8 mouse cellular contexts compared by ENCODE assay signal in the genomic region with DNA sequence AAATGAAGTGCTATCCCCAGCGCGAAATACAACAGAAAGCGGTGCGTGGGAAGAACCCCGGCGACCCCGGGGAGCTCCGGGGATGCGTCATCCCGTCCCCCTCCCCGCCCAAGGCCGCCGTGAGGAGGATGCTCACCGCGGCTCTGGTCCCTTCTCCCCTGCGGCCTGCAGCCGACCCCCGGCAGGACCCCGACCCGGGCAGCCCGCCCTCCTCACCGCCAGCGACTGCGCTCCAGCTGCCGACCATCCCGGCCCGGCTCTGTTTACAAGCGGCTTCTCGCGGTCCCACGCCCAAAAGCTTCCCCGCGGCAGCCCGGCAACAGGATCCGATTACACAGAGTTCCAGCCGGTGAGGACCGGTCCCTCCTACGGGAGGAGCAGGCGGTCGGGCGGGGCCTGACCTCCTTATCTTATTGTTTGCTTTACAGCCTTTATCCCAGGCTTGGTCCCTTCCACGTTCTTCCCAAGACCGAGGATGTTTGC. TPM values are rescaled to one million over a fixed set of nuclear protein-coding genes. Genes with fewer than 3 reads are reported as not detected.
DNase-seq lines count a peak whose midpoint lies in the region; ATAC-seq lines count a peak whose summit lies in the region.

A gene (minus strand): TSS at position 346 of the 483 bp plus-strand sequence.

- no peak within 1 kb of the TSS for H3K27ac ChIP-seq in embryonic facial prominence, embryonic 11.5 days (replicated peaks; ENCODE audit: low read depth, low read length)
- peak within 1 kb of the TSS; percentile 70 for H3K27ac ChIP-seq in midbrain, embryonic 11.5 days (ENCODE audit: low read depth, low read length)

- H3K9ac ChIP-seq in embryonic facial prominence, embryonic 11.5 days (replicated peaks; ENCODE audit: low read length): peak within 1 kb of the TSS; percentile 86
- H3K9ac ChIP-seq in midbrain, embryonic 11.5 days (ENCODE audit: low read length): peak within 1 kb of the TSS; percentile 78

- H3K4me1 ChIP-seq in embryonic facial prominence, embryonic 11.5 days (ENCODE audit: control insufficient read depth, insufficient read depth, low read length): no peaks in the 10 kb centered on the region
- H3K4me1 ChIP-seq in midbrain, embryonic 11.5 days (ENCODE audit: control insufficient read depth, insufficient read depth, low read length): no peaks in the 10 kb centered on the region

- intact Hi-C loops in left cerebral cortex, postnatal 4 days (cut with DNase I): no loop called here

- H3K4me2 ChIP-seq in embryonic facial prominence, embryonic 11.5 days (ENCODE audit: low read depth, low read length): peak within 1 kb of the TSS; percentile 57
- peak within 1 kb of the TSS; percentile 41 for H3K4me2 ChIP-seq in midbrain, embryonic 11.5 days

- no peaks in the 10 kb centered on the region for H3K27me3 ChIP-seq in embryonic facial prominence, embryonic 11.5 days (ENCODE audit: control insufficient read depth, insufficient read depth, low read length)
- H3K27me3 ChIP-seq in midbrain, embryonic 11.5 days (ENCODE audit: control insufficient read depth, insufficient read depth, low read length): no peaks in the 10 kb centered on the region

- peak within 1 kb of the TSS; percentile 84 for H3K4me3 ChIP-seq in embryonic facial prominence, embryonic 11.5 days (ENCODE audit: low read depth, low read length)
- peak within 1 kb of the TSS; percentile 64 for H3K4me3 ChIP-seq in midbrain, embryonic 11.5 days (ENCODE audit: low read depth, low read length)

- under 1% methylated on average over 43 of the region's 43 CpGs for WGBS in embryonic facial prominence, embryonic 11.5 days
- WGBS in midbrain, embryonic 11.5 days: under 1% methylated on average over 42 of the region's 43 CpGs

- peak; percentile 93 for ATAC-seq in embryonic facial prominence, embryonic 11.5 days (replicated peaks; ENCODE audit: insufficient number of reproducible peaks, low FRiP score, low TSS enrichment, low read depth)
- peak; percentile 96 for ATAC-seq in midbrain, embryonic 11.5 days (ENCODE audit: low FRiP score)

- no peaks in the 10 kb centered on the region for H3K9me3 ChIP-seq in embryonic facial prominence, embryonic 11.5 days (replicated peaks; ENCODE audit: control insufficient read depth, low read length)
- H3K9me3 ChIP-seq in midbrain, embryonic 11.5 days (ENCODE audit: control insufficient read depth, low read length): no peaks in the 10 kb centered on the region

- peak; percentile 93 for DNase-seq in adrenal gland, postnatal 14 days
- peak; percentile 90 for DNase-seq in embryonic facial prominence, embryonic 11.5 days (ENCODE audit: low spot score)
- peak; percentile 98 for DNase-seq in heart, adult 11 months
- DNase-seq in kidney, adult 11 months: peak; percentile 73
- DNase-seq in left cerebral cortex, postnatal 4 days: peak; percentile 84
- DNase-seq in midbrain, embryonic 11.5 days (ENCODE audit: low spot score, missing footprints): peak; percentile 98
- peak; percentile 81 for DNase-seq in right cerebral cortex, postnatal 4 days
- DNase-seq in yolk sac, embryonic 10.5 days (ENCODE audit: low spot score): peak; percentile 80

- no peaks in the 10 kb centered on the region for H3K36me3 ChIP-seq in embryonic facial prominence, embryonic 11.5 days (replicated peaks; ENCODE audit: control insufficient read depth, insufficient read depth, low read depth, low read length)
- H3K36me3 ChIP-seq in midbrain, embryonic 11.5 days (ENCODE audit: control insufficient read depth, insufficient read depth, low read length): no peaks in the 10 kb centered on the region

RNA-seq across cellular contexts. Expression of the gene that starts here (rescaled TPM):
- total RNA-seq in adrenal gland, postnatal 14 days (2021): 19.2 and 20.4 TPM in 2 replicates
- polyA plus RNA-seq in embryonic facial prominence, embryonic 11.5 days (2014; fragmentation: Nextera tagmentation; extraction: Ambion mirVana): 5.2 and 6.0 TPM in 2 replicates
- total RNA-seq in left cerebral cortex, postnatal 4 days (2021): 10 to 100 TPM; 22.2 to 25.2 TPM
- 5.6 and 5.9 TPM in 2 replicates for polyA plus RNA-seq in midbrain, embryonic 11.5 days (2014; fragmentation: Nextera tagmentation; extraction: Ambion mirVana)
